Mouse (Mus musculus) v-Abl transformed pro-B cells (cell line): Measurements from ENCODE around the gene Gm20683.

Experiments
- in situ Hi-C, 2 experiments: fragments of 400-800 bp; cut with MboI; formaldehyde crosslinking; loops; one replicate each; pipeline ENCODE4 v1.15.1; 2025; ENCODE audit not compliant: unreplicated experiment in 2 of 2

Gm20683 gene

GRCm38 (mm10) chr17:25860229-25860628 is 18.7 kb upstream of the Gm20683 start:
- in situ Hi-C loops = no loop called here

- in situ Hi-C loops = no loop called here
Observed at GRCm38 (mm10) chr17:25844396-25844901, 2.9 kb upstream of the Gm20683 start, which contains the start of gene Rhot2. TSS of gene Rhot2 (minus strand) at chr17:25844851.

GRCm38 (mm10) chr17:25843636-25844395 is 2.3 kb upstream of the Gm20683 start:
- in situ Hi-C loops = no loop called here

- in situ Hi-C loops = no loop called here
Observed at GRCm38 (mm10) chr17:25843122-25843521, 1.6 kb upstream of the Gm20683 start.

GRCm38 (mm10) chr17:25842509-25842908 is 946 bp upstream of the Gm20683 start:
- in situ Hi-C loops = no loop called here

- in situ Hi-C loops = no loop called here
Observed at GRCm38 (mm10) chr17:25840519-25840918, 1.0 kb downstream of the Gm20683 start.

- in situ Hi-C loops = loop anchor here in 1 of 2 experiments (5.0 kb wide), 1 partner anchor 33 kb away; no protein-coding TSS in a partner anchor
Observed at GRCm38 (mm10) chr17:25839455-25840235, 1.9 kb downstream of the Gm20683 start.

GRCm38 (mm10) chr17:25838904-25839303 is 2.7 kb downstream of the Gm20683 start:
- in situ Hi-C loops = loop anchor here in 1 of 2 experiments (5.0 kb wide), 1 partner anchor 33 kb away; no protein-coding TSS in a partner anchor

- in situ Hi-C loops = loop anchor here in 1 of 2 experiments (5.0 kb wide), 1 partner anchor 35 kb away; no protein-coding TSS in a partner anchor
Observed at GRCm38 (mm10) chr17:25837533-25837932, 4.0 kb downstream of the Gm20683 start.

GRCm38 (mm10) chr17:25837076-25837410 is 4.5 kb downstream of the Gm20683 start, which contains the start of gene Rhbdl1:
TSS of gene Rhbdl1 (minus strand) at chr17:25837295.
- in situ Hi-C loops = loop anchor here in 1 of 2 experiments (5.0 kb wide), 1 partner anchor 35 kb away; no protein-coding TSS in a partner anchor

GRCm38 (mm10) chr17:25836397-25837075 is 5.0 kb downstream of the Gm20683 start:
- in situ Hi-C loops = loop anchor here in 1 of 2 experiments (5.0 kb wide), 1 partner anchor 36 kb away; no protein-coding TSS in a partner anchor

GRCm38 (mm10) chr17:25835816-25836215 is 5.7 kb downstream of the Gm20683 start:
- in situ Hi-C loops = loop anchor here in 1 of 2 experiments (5.0 kb wide), 1 partner anchor 36 kb away; no protein-coding TSS in a partner anchor

- in situ Hi-C loops = loop anchor here in 1 of 2 experiments (5.0 kb wide), 1 partner anchor 37 kb away; no protein-coding TSS in a partner anchor
Observed at GRCm38 (mm10) chr17:25835301-25835700, 6.3 kb downstream of the Gm20683 start.

- in situ Hi-C loops = loop anchor here in 1 of 2 experiments (5.0 kb wide), 1 partner anchor 38 kb away; no protein-coding TSS in a partner anchor
Observed at GRCm38 (mm10) chr17:25834595-25835222, 6.9 kb downstream of the Gm20683 start.

- in situ Hi-C loops = no loop called here
Observed at GRCm38 (mm10) chr17:25833961-25834594, 7.5 kb downstream of the Gm20683 start.

GRCm38 (mm10) chr17:25833291-25833663 is 8.3 kb downstream of the Gm20683 start, which contains the start of gene Stub1:
TSS of gene Stub1 (minus strand) at chr17:25833404.
- in situ Hi-C loops = no loop called here

- in situ Hi-C loops = no loop called here
Observed at GRCm38 (mm10) chr17:25832436-25833290, 8.9 kb downstream of the Gm20683 start.
